Mouse (Mus musculus): ENCODE measurements around the gene Dennd1b. TPM values are rescaled to one million over a fixed set of nuclear protein-coding genes. Genes with fewer than 3 reads are reported as not detected.

Dennd1b gene
- total and polyA plus RNA-seq, 2 experiments from 2014 or later, result 8.9 to 19.8 TPM

DNA sequence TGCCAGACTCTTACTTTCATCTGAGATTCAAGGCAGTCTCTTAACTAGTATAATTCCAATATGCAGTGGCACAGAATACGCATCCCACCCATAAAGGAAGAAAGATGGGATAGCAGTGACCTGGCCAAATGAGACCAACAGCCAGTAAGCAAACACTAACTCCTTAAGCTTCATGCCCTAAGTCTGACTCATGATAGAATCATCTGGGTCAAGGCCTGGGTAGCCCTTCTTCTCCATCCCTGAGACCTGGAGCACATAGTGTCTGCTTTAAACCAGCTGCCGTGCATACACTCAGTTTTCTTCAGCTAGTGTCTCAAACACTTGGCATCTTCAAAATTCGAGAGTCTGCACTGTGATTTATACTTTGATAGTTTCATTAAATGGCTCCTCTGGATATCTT is 183.1 kb downstream of the Dennd1b start:
- 92% methylated on average over 3 of the region's 3 CpGs for WGBS
- H3K9me3 ChIP-seq (ENCODE audit: low read length), result no peaks in the 10 kb centered on the region

DNA sequence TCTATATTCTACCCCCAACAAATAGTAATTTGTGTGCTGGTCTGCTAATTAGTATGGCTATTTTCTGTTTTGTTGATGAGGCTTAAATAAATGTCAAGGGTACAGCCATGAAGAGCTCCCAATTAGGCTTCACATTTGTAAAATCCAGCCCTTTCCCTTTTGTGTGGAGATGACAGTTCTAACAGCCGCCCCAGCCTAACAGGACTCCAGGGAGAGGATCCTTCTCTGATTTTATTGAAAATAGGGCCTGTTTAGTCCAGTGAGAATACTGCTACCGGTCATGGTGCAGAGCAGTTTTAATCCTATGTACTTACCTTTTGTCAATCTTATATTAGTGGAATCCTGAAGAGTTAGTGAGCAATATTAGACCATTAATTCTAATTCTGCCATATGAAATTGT is 189.8 kb downstream of the Dennd1b start:
- no peak for DNase-seq (ENCODE audit: low spot score)

More for the DNA sequence above, 183.1 kb downstream of the Dennd1b start:
- ATAC-seq (ENCODE audit: low FRiP score) (no peak), DNase-seq (ENCODE audit: low spot score) (no peak)
- Histone ChIP-seq H3K4me3 (ENCODE audit: low read depth, low read length) (no peak overlapping the region), H3K27me3 (ENCODE audit: insufficient read depth, low read length) (no peaks in the 10 kb centered on the region), H3K4me2 (ENCODE audit: low read depth, low read length, poor library complexity, severe bottlenecking) (no peak overlapping the region), H3K4me1 (ENCODE audit: insufficient read depth, low read length) (no peaks in the 10 kb centered on the region), H3K27ac (ENCODE audit: low read depth, low read length) (no peak overlapping the region), H3K36me3 (ENCODE audit: insufficient read depth, low read length) (peaks cover 6% of the 10 kb centered on the region), H3K9ac (replicated peaks; ENCODE audit: low read length, poor library complexity, severe bottlenecking) (no peak overlapping the region)
- TF ChIP-seq CTCF (IDR thresholded peaks at IDR 0.05), result no peak

DNA sequence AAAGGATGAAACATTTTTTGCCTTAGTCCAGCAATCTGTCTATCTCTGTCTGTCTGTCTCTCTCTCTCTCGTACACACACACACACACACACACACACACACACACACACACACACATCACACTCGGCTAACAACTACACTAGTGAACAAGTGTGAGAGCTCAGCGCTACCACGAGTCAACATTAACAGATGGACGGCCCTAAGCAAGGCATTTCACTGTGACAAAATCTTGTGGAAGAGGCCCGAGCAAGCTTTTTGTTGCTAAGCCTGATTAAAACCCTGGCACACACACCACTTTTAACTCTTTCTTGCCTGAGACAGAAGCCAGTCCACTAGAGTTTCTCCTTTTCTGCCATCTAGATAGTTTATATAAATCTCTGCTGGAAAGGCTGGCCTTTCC is 190.3 kb downstream of the Dennd1b start:
- TF ChIP-seq CTCF (IDR thresholded peaks at IDR 0.05), result no peak
- Histone ChIP-seq H3K36me3 (ENCODE audit: insufficient read depth, low read length) (no peaks in the 10 kb centered on the region), H3K27ac (ENCODE audit: low read depth, low read length) (no peak overlapping the region), H3K9me3 (ENCODE audit: low read length) (no peaks in the 10 kb centered on the region), H3K4me2 (ENCODE audit: low read depth, low read length, poor library complexity, severe bottlenecking) (no peak overlapping the region), H3K4me1 (ENCODE audit: insufficient read depth, low read length) (no peaks in the 10 kb centered on the region), H3K9ac (replicated peaks; ENCODE audit: low read length, poor library complexity, severe bottlenecking) (no peak overlapping the region), H3K27me3 (ENCODE audit: insufficient read depth, low read length) (no peaks in the 10 kb centered on the region), H3K4me3 (ENCODE audit: low read depth, low read length) (no peak overlapping the region)
- peak; percentile 26 for DNase-seq (ENCODE audit: low spot score)
- ATAC-seq (ENCODE audit: low FRiP score), result no peak
- 18% methylated on average over 6 of the region's 6 CpGs for WGBS

More for the DNA sequence above, 189.8 kb downstream of the Dennd1b start:
- 39% methylated on average over 2 of the region's 2 CpGs for WGBS
- H3K27ac ChIP-seq (ENCODE audit: low read depth, low read length), result no peak overlapping the region
- H3K4me3 ChIP-seq (ENCODE audit: low read depth, low read length), result no peak overlapping the region
- H3K9me3 ChIP-seq (ENCODE audit: low read length), result no peaks in the 10 kb centered on the region
- no peak for ATAC-seq (ENCODE audit: low FRiP score)
- no peak for TF ChIP-seq CTCF (IDR thresholded peaks at IDR 0.05)
- no peak overlapping the region for H3K4me2 ChIP-seq (ENCODE audit: low read depth, low read length, poor library complexity, severe bottlenecking)
- H3K4me1 ChIP-seq (ENCODE audit: insufficient read depth, low read length), result no peaks in the 10 kb centered on the region
- H3K36me3 ChIP-seq (ENCODE audit: insufficient read depth, low read length), result no peaks in the 10 kb centered on the region
- H3K9ac ChIP-seq (replicated peaks; ENCODE audit: low read length, poor library complexity, severe bottlenecking), result no peak overlapping the region
- no peaks in the 10 kb centered on the region for H3K27me3 ChIP-seq (ENCODE audit: insufficient read depth, low read length)

DNA sequence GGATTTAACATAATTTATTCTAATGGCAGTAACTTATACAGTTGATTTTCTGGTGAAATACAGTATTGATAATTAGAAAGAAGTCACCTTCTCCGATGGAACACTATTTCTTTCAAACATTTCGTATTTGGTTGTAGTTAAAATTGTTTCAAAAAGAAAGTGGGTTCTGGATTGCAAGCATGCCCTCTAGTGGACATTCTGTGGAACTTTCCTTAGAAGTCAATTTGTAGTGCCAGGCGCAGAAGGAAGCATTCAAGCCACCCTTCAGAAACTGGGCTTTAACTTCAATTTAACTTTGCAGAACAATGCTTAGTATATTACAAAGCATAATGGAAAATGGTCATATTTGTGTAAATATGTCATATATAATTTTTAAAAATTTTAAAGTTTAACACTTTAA is 193.2 kb downstream of the Dennd1b start:
- no peaks in the 10 kb centered on the region for H3K36me3 ChIP-seq (ENCODE audit: insufficient read depth, low read length)
- ATAC-seq (ENCODE audit: low FRiP score) (no peak), DNase-seq (ENCODE audit: low spot score) (peak; percentile 74)
- H3K9ac ChIP-seq (replicated peaks; ENCODE audit: low read length, poor library complexity, severe bottlenecking), result no peak overlapping the region
- WGBS, result 11% methylated on average over 3 of the region's 3 CpGs
- no peaks in the 10 kb centered on the region for H3K9me3 ChIP-seq (ENCODE audit: low read length)
- no peaks in the 10 kb centered on the region for H3K27me3 ChIP-seq (ENCODE audit: insufficient read depth, low read length)
- H3K27ac ChIP-seq (ENCODE audit: low read depth, low read length), result no peak overlapping the region
- TF ChIP-seq CTCF (IDR thresholded peaks at IDR 0.05), result peak; percentile 90
- H3K4me3 ChIP-seq (ENCODE audit: low read depth, low read length), result no peak overlapping the region
- no peak overlapping the region for H3K4me2 ChIP-seq (ENCODE audit: low read depth, low read length, poor library complexity, severe bottlenecking)
- H3K4me1 ChIP-seq (ENCODE audit: insufficient read depth, low read length), result no peaks in the 10 kb centered on the region

DNA sequence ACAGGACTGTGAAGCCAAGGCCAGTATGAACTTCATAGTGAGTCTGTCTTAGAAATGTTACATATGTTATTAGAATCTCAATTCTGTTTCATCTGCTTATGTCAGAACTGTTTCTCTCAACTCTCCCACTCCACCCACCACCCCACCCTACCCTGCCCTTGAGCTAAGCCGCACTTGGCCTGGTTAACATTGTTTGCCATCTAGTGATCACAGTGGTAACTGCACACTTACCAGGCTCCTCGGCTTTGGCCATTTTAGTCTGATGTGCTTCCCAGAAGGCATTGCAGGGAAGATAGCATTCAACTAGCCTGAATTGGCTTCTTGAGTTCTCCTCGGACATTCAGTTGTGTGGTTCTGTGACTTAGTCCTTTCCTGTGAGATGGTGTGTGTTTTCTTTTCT is 198.4 kb downstream of the Dennd1b start:
- H3K9ac ChIP-seq (replicated peaks; ENCODE audit: low read length, poor library complexity, severe bottlenecking), result no peak overlapping the region
- no peaks in the 10 kb centered on the region for H3K9me3 ChIP-seq (ENCODE audit: low read length)
- H3K4me1 ChIP-seq (ENCODE audit: insufficient read depth, low read length), result no peaks in the 10 kb centered on the region
- ATAC-seq (ENCODE audit: low FRiP score), result no peak; the same call in 1 of the 2 replicates
- no peak overlapping the region for H3K4me3 ChIP-seq (ENCODE audit: low read depth, low read length)
- no peaks in the 10 kb centered on the region for H3K27me3 ChIP-seq (ENCODE audit: insufficient read depth, low read length)
- no peak overlapping the region for H3K27ac ChIP-seq (ENCODE audit: low read depth, low read length)
- H3K4me2 ChIP-seq (ENCODE audit: low read depth, low read length, poor library complexity, severe bottlenecking), result no peak overlapping the region
- peak; percentile 18 for DNase-seq (ENCODE audit: low spot score)
- peak; percentile 59 for TF ChIP-seq CTCF (IDR thresholded peaks at IDR 0.05)
- 50% methylated on average over 3 of the region's 3 CpGs for WGBS
- H3K36me3 ChIP-seq (ENCODE audit: insufficient read depth, low read length), result no peaks in the 10 kb centered on the region

- DNase-seq (ENCODE audit: low spot score), result peak; percentile 58
- Histone ChIP-seq H3K4me3 (ENCODE audit: low read depth, low read length) (no peak overlapping the region), H3K27me3 (ENCODE audit: insufficient read depth, low read length) (no peaks in the 10 kb centered on the region), H3K4me2 (ENCODE audit: low read depth, low read length, poor library complexity, severe bottlenecking) (no peak overlapping the region), H3K27ac (ENCODE audit: low read depth, low read length) (no peak overlapping the region), H3K9ac (replicated peaks; ENCODE audit: low read length, poor library complexity, severe bottlenecking) (no peak overlapping the region), H3K36me3 (ENCODE audit: insufficient read depth, low read length) (no peaks in the 10 kb centered on the region), H3K4me1 (ENCODE audit: insufficient read depth, low read length) (no peaks in the 10 kb centered on the region), H3K9me3 (ENCODE audit: low read length) (no peaks in the 10 kb centered on the region)
- 38% methylated on average over 5 of the region's 5 CpGs for WGBS
- TF ChIP-seq CTCF (IDR thresholded peaks at IDR 0.05), result peak; percentile 77
- 0 out of 2 replicates have a peak, but pooled peaks have one; percentile 61 for ATAC-seq (ENCODE audit: low FRiP score)
Observed at GRCm38 (mm10) chr1:139162814-139163213, 199.6 kb downstream of the Dennd1b start.

Data from midbrain, postnatal 0 days (tissue).